In the genomic region with DNA sequence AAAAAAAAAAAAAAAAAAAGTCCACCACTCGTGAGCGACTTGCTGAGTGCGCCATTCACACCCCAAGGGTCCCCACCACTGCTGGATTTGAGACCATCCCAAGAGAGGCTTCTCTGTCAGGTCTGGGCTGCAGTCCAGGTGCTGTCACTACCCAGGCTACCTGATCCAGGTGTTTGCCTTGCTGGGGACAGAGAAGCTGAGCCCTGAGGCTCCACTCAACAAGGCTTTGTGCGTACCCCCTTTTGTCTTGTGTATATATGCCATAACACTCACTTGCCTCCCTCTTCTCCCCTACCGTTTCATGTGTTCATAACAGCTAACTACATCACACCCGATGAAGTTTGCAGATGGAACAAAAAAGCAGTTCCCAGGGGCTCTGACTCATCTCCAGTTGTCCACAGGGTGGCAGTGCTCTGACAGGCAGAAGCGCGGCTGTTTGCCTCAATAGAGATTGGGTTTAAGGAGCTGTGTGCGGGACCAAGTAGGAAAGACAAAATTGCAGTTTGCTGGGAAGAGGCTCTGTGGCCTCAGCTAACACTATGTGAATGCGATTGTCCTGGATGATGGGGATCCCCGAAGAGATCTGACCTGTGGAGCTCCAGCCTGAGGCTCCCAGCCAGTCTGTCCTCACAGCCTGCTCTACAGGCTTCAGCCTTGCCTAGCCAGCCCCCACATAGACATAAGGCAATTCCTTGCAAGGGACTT, we compare ENCODE assay signal across 10 mouse cellular contexts. TPM values are rescaled to one million over a fixed set of nuclear protein-coding genes. Genes with fewer than 3 reads are reported as not detected.
DNase-seq lines count a peak whose midpoint lies in the region; ATAC-seq and TF ChIP-seq lines count a peak whose summit lies in the region.
"Had no signal": no experiment of that assay in that cellular context is flagged by ENCODE, and none has a peak within 500 bp of the region (broad histone marks: within the 10 kb centered on the region; RNA-seq: fewer than 3 reads in every experiment).

No protein-coding gene starts in this region.

- no peak overlapping the region for H3K4me2 ChIP-seq in heart, embryonic 11.5 days
- H3K4me2 ChIP-seq in intestine, embryonic 15.5 days (replicated peaks): no peak overlapping the region
- H3K4me2 ChIP-seq in midbrain, embryonic 11.5 days: no peak overlapping the region
- H3K4me2 ChIP-seq: liver, embryonic 13.5 days had no signal

- DNase-seq in heart, adult 18-20 months: peak; percentile 51 to 61
- peak; percentile 73 to 80 for DNase-seq in cerebellum, postnatal 14 days
- peak; percentile 67 for DNase-seq in gastrocnemius, adult 2 months
- peak; percentile 40 to 57 for DNase-seq in left cerebral cortex, postnatal 36 days (ENCODE audit: low spot score in 2 of 2)
- peak; percentile 91 for DNase-seq in midbrain, embryonic 11.5 days (ENCODE audit: low spot score, missing footprints)
- DNase-seq in skeletal muscle tissue, adult 2 months (ENCODE audit: low read depth, low spot score): peak; percentile 39
- DNase-seq: liver, embryonic 13.5 days had no signal

- H3K9ac ChIP-seq in heart, embryonic 11.5 days (ENCODE audit: low read depth, low read length): no peak overlapping the region
- H3K9ac ChIP-seq in intestine, embryonic 15.5 days: no peak overlapping the region
- no peak overlapping the region for H3K9ac ChIP-seq in midbrain, embryonic 11.5 days (ENCODE audit: low read length)
- H3K9ac ChIP-seq: liver, embryonic 13.5 days had no signal

- H3K4me1 ChIP-seq in heart, embryonic 11.5 days (ENCODE audit: control insufficient read depth, insufficient read depth, low read length): no peaks in the 10 kb centered on the region; the same call in 1 of the 2 replicates
- peaks cover 9% of the 10 kb centered on the region; the same call in 1 of the 2 replicates for H3K4me1 ChIP-seq in intestine, embryonic 15.5 days (replicated peaks)
- no peaks in the 10 kb centered on the region for H3K4me1 ChIP-seq in midbrain, embryonic 11.5 days (ENCODE audit: control insufficient read depth, insufficient read depth, low read length)

- H3K36me3 ChIP-seq in heart, embryonic 11.5 days (ENCODE audit: control insufficient read depth, insufficient read depth, low read length): peaks cover 8% of the 10 kb centered on the region; the same call in 1 of the 2 replicates
- H3K36me3 ChIP-seq in intestine, embryonic 15.5 days: peaks cover 13% of the 10 kb centered on the region
- H3K36me3 ChIP-seq in midbrain, embryonic 11.5 days (ENCODE audit: control insufficient read depth, insufficient read depth, low read length): peaks cover 3% of the 10 kb centered on the region; the same call in 1 of the 2 replicates

- no peaks in the 10 kb centered on the region for H3K9me3 ChIP-seq in heart, embryonic 11.5 days (replicated peaks; ENCODE audit: control insufficient read depth, low read length)
- no peaks in the 10 kb centered on the region for H3K9me3 ChIP-seq in intestine, embryonic 15.5 days
- no peaks in the 10 kb centered on the region for H3K9me3 ChIP-seq in midbrain, embryonic 11.5 days (ENCODE audit: control insufficient read depth, low read length)
- H3K9me3 ChIP-seq: G1E; liver, embryonic 13.5 days had no signal

- no peak overlapping the region for H3K4me3 ChIP-seq in heart, embryonic 11.5 days (ENCODE audit: low read depth, low read length)
- H3K4me3 ChIP-seq in gastrocnemius, adult 2 months: no peak overlapping the region
- H3K4me3 ChIP-seq in intestine, embryonic 15.5 days (replicated peaks): no peak overlapping the region
- no peak overlapping the region for H3K4me3 ChIP-seq in midbrain, embryonic 11.5 days (ENCODE audit: low read depth, low read length)
- H3K4me3 ChIP-seq: liver, embryonic 13.5 days had no signal

- WGBS in heart, embryonic 11.5 days (ENCODE audit: insufficient replicate concordance): 18% methylated on average over 11 of the region's 11 CpGs
- WGBS in intestine, embryonic 15.5 days: 15% methylated on average over 11 of the region's 11 CpGs
- WGBS in midbrain, embryonic 11.5 days: 27% methylated on average over 11 of the region's 11 CpGs

- peaks cover 3% of the 10 kb centered on the region; the same call in 1 of the 2 replicates for H3K27me3 ChIP-seq in heart, embryonic 11.5 days (ENCODE audit: control insufficient read depth, insufficient read depth, low read length)
- no peaks in the 10 kb centered on the region for H3K27me3 ChIP-seq in intestine, embryonic 15.5 days (replicated peaks)
- H3K27me3 ChIP-seq in midbrain, embryonic 11.5 days (ENCODE audit: control insufficient read depth, insufficient read depth, low read length): no peaks in the 10 kb centered on the region

- H3K27ac ChIP-seq in heart, embryonic 11.5 days (ENCODE audit: low read depth, low read length): no peak overlapping the region
- H3K27ac ChIP-seq in gastrocnemius, adult 2 months: no peak overlapping the region
- H3K27ac ChIP-seq in intestine, embryonic 15.5 days: no peak overlapping the region
- H3K27ac ChIP-seq in midbrain, embryonic 11.5 days (ENCODE audit: low read depth, low read length): no peak overlapping the region
- H3K27ac ChIP-seq: liver, embryonic 13.5 days had no signal

- intact Hi-C loops in gastrocnemius, adult 2 months (cut with DNase I): loop anchor here (5.0 to 10.0 kb wide), 3 partner anchors 223 to 850 kb away; no protein-coding TSS in a partner anchor
- intact Hi-C loops in left cerebral cortex, postnatal 36 days (cut with DNase I): no loop called here

- TF ChIP-seq CTCF in gastrocnemius, adult 2 months (IDR thresholded peaks at IDR 0.05): peak; percentile 77

- ATAC-seq in heart, embryonic 11.5 days (replicated peaks; ENCODE audit: insufficient number of reproducible peaks, low FRiP score, low TSS enrichment): no peak
- peak; percentile 64 for ATAC-seq in intestine, embryonic 15.5 days
- peak; percentile 55; the same call in 1 of the 2 replicates for ATAC-seq in midbrain, embryonic 11.5 days (ENCODE audit: low FRiP score)

RNA-seq across cellular contexts. Expression of a gene that starts 12.7 kb away (rescaled TPM):
- total RNA-seq in heart, adult 18-20 months (2021): 100 to 1,000 TPM; 410 to 444 TPM
- polyA plus RNA-seq in heart, embryonic 11.5 days (2014; fragmentation: Nextera tagmentation; extraction: Ambion mirVana): 16.7 and 17.2 TPM in 2 replicates
- 100 to 1,000 TPM; 193 to 205 TPM for total RNA-seq in gastrocnemius, adult 2 months (2021)
- polyA plus RNA-seq in intestine, embryonic 15.5 days (2015; fragmentation: Nextera tagmentation; extraction: Ambion mirVana): 27.7 and 27.8 TPM in 2 replicates
- 100 to 1,000 TPM; 539 to 592 TPM for total RNA-seq in left cerebral cortex, postnatal 36 days (2021)
- 20.5 and 22.6 TPM in 2 replicates for polyA plus RNA-seq in midbrain, embryonic 11.5 days (2014; fragmentation: Nextera tagmentation; extraction: Ambion mirVana)

RNA-seq across cellular contexts. Expression of a gene that starts 53.9 kb away (rescaled TPM):
- not detected for total RNA-seq in heart, adult 18-20 months (2021)
- not detected in 2 replicates for polyA plus RNA-seq in heart, embryonic 11.5 days (2014; fragmentation: Nextera tagmentation; extraction: Ambion mirVana)
- not detected for total RNA-seq in gastrocnemius, adult 2 months (2021)
- not detected in 2 replicates for polyA plus RNA-seq in intestine, embryonic 15.5 days (2015; fragmentation: Nextera tagmentation; extraction: Ambion mirVana)
- 1 to 10 TPM; 2.7 to 4.5 TPM for total RNA-seq in left cerebral cortex, postnatal 36 days (2021)
- polyA plus RNA-seq in midbrain, embryonic 11.5 days (2014; fragmentation: Nextera tagmentation; extraction: Ambion mirVana): not detected in 2 replicates
- total RNA-seq: G1E had no signal
- polyA plus RNA-seq: G1E; liver, embryonic 13.5 days had no signal

Comparison
In these comparisons a context has a peak if more than half of its experiments do, and no peak if none do; other contexts are left out.
1. DNase-seq: peak in every context shown above with its lines; median percentile 91 in midbrain, embryonic 11.5 days; 76 in cerebellum, postnatal 14 days; 67 in gastrocnemius, adult 2 months; 56 in heart, adult 18-20 months; 48 in left cerebral cortex, postnatal 36 days; 39 in skeletal muscle tissue, adult 2 months.